Mouse (Mus musculus) ES-E14 (cell line): ENCODE measurements at regions not wholly inside any gene's neighbourhood (a gene's known extent, or its start where the extent isn't known, plus 50 kb on each side); places are given as distances from the start of the nearest gene placed in this dataset.

Experiments
- DNase-seq: peaks from one replicate; pipeline ENCODE4 v3.0.0-alpha.2; 2013; ENCODE audit warnings: low read depth, low spot score
- H3K27ac ChIP-seq: 2 replicates; pipeline ENCODE4 v1.5.1; 2012; ENCODE audit warnings: low read depth, mild to moderate bottlenecking, low read length, moderate library complexity, mixed read lengths; ENCODE audit not compliant: poor library complexity, insufficient read depth, severe bottlenecking
- H3K36me3 ChIP-seq: 2 replicates; pipeline ENCODE4 v1.6.1; 2012; ENCODE audit warnings: mild to moderate bottlenecking, low read length, moderate library complexity, mixed read lengths; ENCODE audit not compliant: control insufficient read depth, poor library complexity, insufficient read depth, severe bottlenecking
- H3K4me1 ChIP-seq, 2 experiments: fragments of 150-350 bp in 1 of 2; sonication (generic) in 1 of 2; 2 replicates each; pipeline ENCODE4 v1.6.1; 2012; ENCODE audit warnings: low read length in 2 of 2, mild to moderate bottlenecking in 1 of 2, mixed read lengths in 1 of 2; ENCODE audit not compliant: control insufficient read depth in 2 of 2, insufficient read depth in 2 of 2, poor library complexity in 1 of 2
- H3K4me3 ChIP-seq, 2 experiments: fragments of 150-350 bp in 1 of 2; sonication (generic) in 1 of 2; 2 replicates each; pipeline ENCODE4 v1.5.1; 2012; ENCODE audit warnings: low read length in 2 of 2, low read depth in 1 of 2, mild to moderate bottlenecking in 1 of 2, mixed read lengths in 1 of 2; ENCODE audit not compliant: insufficient read depth in 1 of 2, poor library complexity in 1 of 2, severe bottlenecking in 1 of 2
- H3K9ac ChIP-seq: 2 replicates; pipeline ENCODE4 v1.6.1; 2012; ENCODE audit warnings: low read depth, mild to moderate bottlenecking, low read length, mixed read lengths; ENCODE audit not compliant: poor library complexity, insufficient read depth, severe bottlenecking
- H3K9me3 ChIP-seq: fragments of 150-350 bp; sonication (generic); 2 replicates; pipeline ENCODE4 v1.6.1; 2012; ENCODE audit warnings: low read depth, mild to moderate bottlenecking, low read length; ENCODE audit not compliant: control insufficient read depth, insufficient read depth
- CHD2 ChIP-seq: IDR thresholded peaks from 2 replicates; pipeline ENCODE4 v1.6.1; 2014; ENCODE audit warnings: mild to moderate bottlenecking, low read depth, low read length, inconsistent platforms
- HCFC1 ChIP-seq: IDR thresholded peaks from 2 replicates; pipeline ENCODE4 v1.6.1; 2012; ENCODE audit warnings: low read length, inconsistent platforms, borderline replicate concordance; ENCODE audit not compliant: insufficient read depth
- MAFK ChIP-seq: IDR thresholded peaks from 2 replicates; pipeline ENCODE4 v1.6.1; 2014; ENCODE audit warnings: mild to moderate bottlenecking, low read depth, low read length, inconsistent platforms; ENCODE audit not compliant: insufficient read depth
- ZC3H11A ChIP-seq: IDR thresholded peaks from 2 replicates; pipeline ENCODE4 v1.6.1; 2012; ENCODE audit warnings: low read depth, mild to moderate bottlenecking, inconsistent platforms, low read length, borderline replicate concordance
- ZNF384 ChIP-seq: IDR thresholded peaks from 2 replicates; pipeline ENCODE4 v1.6.1; 2012; ENCODE audit warnings: low read depth, low read length, inconsistent platforms
- in situ Hi-C, 2 experiments: fragments of 600-800 bp; cut with MboI; formaldehyde crosslinking; loops; one replicate each; pipeline ENCODE4 v1.15.1; 2025; ENCODE audit warnings: low sequenced_read_pairs in 2 of 2, inconsistent platforms in 1 of 2; ENCODE audit not compliant: unreplicated experiment in 2 of 2

DNA sequence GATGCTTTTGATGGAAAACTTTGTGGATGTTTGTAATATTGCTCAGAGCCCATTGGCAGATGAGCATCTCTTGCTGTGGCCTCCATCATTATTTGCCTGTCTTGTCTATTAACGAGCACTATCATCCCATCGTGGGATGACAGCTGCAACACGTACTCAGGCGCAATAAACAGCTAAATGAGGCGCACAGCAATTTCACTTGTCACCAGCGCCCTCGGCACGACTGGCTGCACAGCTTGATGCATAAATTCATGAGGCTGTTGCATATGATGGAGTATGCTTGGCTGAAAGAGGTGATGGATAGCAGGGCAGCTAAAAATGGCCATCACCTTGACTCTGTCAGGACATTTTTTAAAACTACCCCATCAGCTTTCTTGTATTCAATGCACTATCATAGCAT lies 853.1 kb upstream of the Pou3f2 start:
- no peak overlapping the region for H3K9ac ChIP-seq
- no peak overlapping the region for H3K4me3 ChIP-seq
- in situ Hi-C loops: no loop called here
- no peak for DNase-seq
- TF ChIP-seq ZNF384 (no peak), CHD2 (no peak), ZC3H11A (no peak), MAFK (no peak), HCFC1 (no peak)
- H3K27ac ChIP-seq: no peak overlapping the region
- H3K4me1 ChIP-seq: no peaks in the 10 kb centered on the region
- no peaks in the 10 kb centered on the region for H3K36me3 ChIP-seq
- no peaks in the 10 kb centered on the region for H3K9me3 ChIP-seq

DNA sequence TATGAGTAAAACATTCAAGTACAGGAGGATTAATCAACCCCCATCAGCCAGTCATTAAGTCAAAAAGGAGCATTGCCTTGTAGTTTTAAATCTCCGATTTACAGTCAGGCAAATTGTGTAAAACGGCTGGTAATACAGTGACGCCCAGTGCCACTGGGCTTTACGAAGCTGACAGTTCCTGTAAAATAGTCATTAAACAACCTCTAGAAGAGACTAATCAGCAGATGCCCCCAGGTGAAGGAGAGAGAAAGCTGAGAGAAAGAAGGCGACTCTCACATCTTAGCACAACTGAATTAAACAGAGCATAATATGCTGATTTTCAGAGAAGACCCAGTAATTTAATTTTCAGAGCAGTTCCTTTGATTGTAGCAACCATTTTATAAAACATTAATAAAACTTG lies 850.3 kb upstream of the Pou3f2 start:
- Histone ChIP-seq H3K27ac (no peak overlapping the region), H3K9ac (no peak overlapping the region), H3K4me3 (no peak overlapping the region), H3K9me3 (no peaks in the 10 kb centered on the region), H3K4me1 (no peaks in the 10 kb centered on the region), H3K36me3 (no peaks in the 10 kb centered on the region)
- no peak for TF ChIP-seq CHD2
- no peak for TF ChIP-seq ZC3H11A
- TF ChIP-seq MAFK: no peak
- TF ChIP-seq HCFC1: no peak
- in situ Hi-C loops: no loop called here
- DNase-seq: no peak

DNA sequence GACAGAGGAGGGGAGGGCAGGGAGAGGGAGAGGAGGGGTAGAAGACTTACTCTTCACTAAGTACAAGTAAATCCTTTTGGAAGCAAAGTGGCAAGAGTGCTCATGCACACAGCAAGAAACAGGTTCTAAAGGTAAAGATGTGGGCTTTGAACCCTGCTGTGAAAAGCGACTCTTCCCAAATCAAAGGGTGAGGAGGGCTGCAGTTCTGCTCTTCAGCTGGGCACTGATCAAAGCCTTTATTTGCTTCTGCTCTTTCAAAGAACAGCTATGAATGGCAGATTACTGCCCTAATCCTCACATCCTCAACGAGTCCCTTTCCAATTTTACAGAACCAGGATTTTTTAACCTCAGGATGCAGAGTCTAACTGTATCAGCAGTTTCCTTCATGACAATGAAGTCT lies 812.5 kb upstream of the Pou3f2 start:
- in situ Hi-C loops: no loop called here
- H3K4me3 ChIP-seq: no peak overlapping the region
- H3K36me3 ChIP-seq: no peaks in the 10 kb centered on the region
- no peaks in the 10 kb centered on the region for H3K9me3 ChIP-seq
- TF ChIP-seq MAFK: no peak
- TF ChIP-seq CHD2: no peak
- TF ChIP-seq ZC3H11A: no peak
- no peak for TF ChIP-seq ZNF384
- no peak for TF ChIP-seq HCFC1
- DNase-seq: no peak
- H3K9ac ChIP-seq: no peak overlapping the region
- H3K27ac ChIP-seq: no peak overlapping the region
- no peaks in the 10 kb centered on the region for H3K4me1 ChIP-seq

DNA sequence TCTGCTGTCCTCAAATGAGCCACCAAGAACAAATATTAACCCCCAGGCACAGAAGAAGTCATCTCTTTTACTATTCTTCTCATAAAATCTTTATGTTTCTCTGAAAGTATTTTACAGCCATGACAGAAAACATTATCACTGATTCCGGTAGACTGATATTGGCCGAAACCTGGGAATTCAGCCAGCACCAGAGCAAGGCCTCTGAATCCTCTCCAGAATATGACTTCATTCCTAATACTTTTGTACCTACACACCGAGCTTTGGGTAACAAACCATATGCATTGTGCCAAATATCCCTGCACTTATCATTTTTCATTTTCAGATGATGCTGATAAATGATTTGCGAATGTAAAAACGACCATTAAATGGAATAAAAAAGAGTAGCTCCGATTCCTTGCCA lies 791.9 kb upstream of the Pou3f2 start:
- Histone ChIP-seq H3K9me3 (peaks cover 3% of the 10 kb centered on the region; the same call in 1 of the 2 replicates), H3K4me3 (no peak overlapping the region), H3K36me3 (no peaks in the 10 kb centered on the region), H3K27ac (no peak overlapping the region), H3K9ac (no peak overlapping the region), H3K4me1 (no peaks in the 10 kb centered on the region)
- TF ChIP-seq HCFC1: no peak
- TF ChIP-seq ZNF384: no peak
- no peak for TF ChIP-seq CHD2
- TF ChIP-seq ZC3H11A: no peak
- in situ Hi-C loops: no loop called here
- no peak for DNase-seq

DNA sequence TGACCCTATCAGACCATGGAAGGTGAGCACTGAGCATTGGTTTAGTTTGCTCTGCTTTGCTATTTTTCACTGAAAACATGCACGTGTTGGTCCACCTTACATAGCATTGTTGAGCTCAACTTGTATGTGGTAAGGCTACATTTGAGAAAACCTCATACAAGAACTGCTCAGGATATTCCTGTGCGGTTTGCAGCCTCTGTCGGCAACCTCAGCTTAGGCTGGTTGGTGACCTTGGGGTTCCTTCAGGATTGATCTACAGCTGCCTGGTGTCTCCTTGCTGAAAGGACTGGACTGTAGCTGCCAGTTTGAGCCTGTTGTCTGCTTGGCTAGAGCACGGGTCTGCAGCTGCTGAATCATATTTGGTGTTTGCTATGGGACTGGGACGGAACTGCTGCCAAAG lies 787.0 kb upstream of the Pou3f2 start:
- Histone ChIP-seq H3K9ac (no peak overlapping the region), H3K4me1 (no peaks in the 10 kb centered on the region), H3K9me3 (no peaks in the 10 kb centered on the region; the same call in 1 of the 2 replicates), H3K36me3 (no peaks in the 10 kb centered on the region), H3K4me3 (no peak overlapping the region), H3K27ac (no peak overlapping the region)
- in situ Hi-C loops: no loop called here
- TF ChIP-seq ZC3H11A (no peak), CHD2 (no peak), MAFK (no peak), HCFC1 (no peak), ZNF384 (no peak)
- DNase-seq: no peak
